ENCODE assay signal across 9 mouse cellular contexts in genomic region chr1:179061759-179062168, GRCm38 (mm10).
DNase-seq lines count a peak whose midpoint lies in the region; ATAC-seq lines count a peak whose summit lies in the region.
"Had no signal": no experiment of that assay in that cellular context is flagged by ENCODE, and none has a peak within 500 bp of the region (broad histone marks: within the 10 kb centered on the region; RNA-seq: fewer than 3 reads in every experiment).

No protein-coding gene starts in this region.

- 0 out of 2 replicates have a peak overlapping the region, but pooled peaks have one; percentile 18 for H3K4me3 ChIP-seq in heart, embryonic 10.5 days
- H3K4me3 ChIP-seq in kidney, embryonic 15.5 days (replicated peaks): no peak overlapping the region
- H3K4me3 ChIP-seq in lung, embryonic 16.5 days (ENCODE audit: low read length): no peak overlapping the region

- H3K27me3 ChIP-seq in heart, embryonic 10.5 days (ENCODE audit: insufficient read depth, poor library complexity, severe bottlenecking): no peaks in the 10 kb centered on the region
- H3K27me3 ChIP-seq in kidney, embryonic 15.5 days: no peaks in the 10 kb centered on the region
- H3K27me3 ChIP-seq in lung, embryonic 16.5 days (ENCODE audit: control insufficient read depth, insufficient read depth, low read depth, low read length): no peaks in the 10 kb centered on the region

- no peaks in the 10 kb centered on the region for H3K9me3 ChIP-seq in heart, embryonic 10.5 days
- no peaks in the 10 kb centered on the region for H3K9me3 ChIP-seq in kidney, embryonic 15.5 days (replicated peaks)
- H3K9me3 ChIP-seq in lung, embryonic 16.5 days (ENCODE audit: control insufficient read depth, low read length): no peaks in the 10 kb centered on the region
- H3K9me3 ChIP-seq: G1E had no signal

- ATAC-seq in kidney, embryonic 15.5 days (replicated peaks; ENCODE audit: low FRiP score): peak; percentile 44
- peak; percentile 75 for ATAC-seq in lung, embryonic 16.5 days (ENCODE audit: low read depth)

- peak overlapping the region; percentile 84 for H3K27ac ChIP-seq in heart, embryonic 10.5 days
- H3K27ac ChIP-seq in kidney, embryonic 15.5 days: peak overlapping the region; percentile 86
- peak overlapping the region; percentile 74 for H3K27ac ChIP-seq in lung, embryonic 16.5 days (ENCODE audit: low read length)

- no peak overlapping the region for H3K9ac ChIP-seq in kidney, embryonic 15.5 days
- H3K9ac ChIP-seq in lung, embryonic 16.5 days (ENCODE audit: low read length): no peak overlapping the region

- no peak overlapping the region for H3K4me2 ChIP-seq in kidney, embryonic 15.5 days
- H3K4me2 ChIP-seq in lung, embryonic 16.5 days (ENCODE audit: low read depth, low read length): peak overlapping the region; percentile 29; the same call in 1 of the 2 replicates

- 9% methylated on average over 9 of the region's 9 CpGs for WGBS in heart, embryonic 10.5 days
- 12% methylated on average over 9 of the region's 9 CpGs for WGBS in kidney, embryonic 15.5 days
- 15% methylated on average over 9 of the region's 9 CpGs for WGBS in lung, embryonic 16.5 days

- peaks cover 56% of the 10 kb centered on the region for H3K4me1 ChIP-seq in heart, embryonic 10.5 days
- peaks cover 52% of the 10 kb centered on the region for H3K4me1 ChIP-seq in kidney, embryonic 15.5 days
- peaks cover 38% of the 10 kb centered on the region for H3K4me1 ChIP-seq in lung, embryonic 16.5 days (replicated peaks; ENCODE audit: control insufficient read depth, insufficient read depth, low read length)

- DNase-seq in right cerebral cortex, postnatal 4 days: peak; percentile 66
- no peak for DNase-seq in right cerebral cortex, postnatal 25 days
- DNase-seq in embryo, embryonic 11 days: peak; percentile 73
- DNase-seq in heart, embryonic 10.5 days (ENCODE audit: low spot score): peak; percentile 91
- peak; percentile 25 for DNase-seq in spleen, adult 12 weeks (ENCODE audit: low spot score)
- DNase-seq in frontal cortex, postnatal 25 days (ENCODE audit: low spot score in 2 of 2): no peak

- no peaks in the 10 kb centered on the region for H3K36me3 ChIP-seq in heart, embryonic 10.5 days
- H3K36me3 ChIP-seq in kidney, embryonic 15.5 days: no peaks in the 10 kb centered on the region
- no peaks in the 10 kb centered on the region for H3K36me3 ChIP-seq in lung, embryonic 16.5 days (ENCODE audit: control insufficient read depth, insufficient read depth, low read length)
- H3K36me3 ChIP-seq: G1E had no signal

Comparison
In these comparisons a context has a peak if more than half of its experiments do, and no peak if none do; other contexts are left out.
1. DNase-seq: peak in right cerebral cortex, postnatal 4 days (single experiment), embryo, embryonic 11 days (single experiment), heart, embryonic 10.5 days (single experiment) and spleen, adult 12 weeks (single experiment); none in right cerebral cortex, postnatal 25 days (single experiment) and frontal cortex, postnatal 25 days (0 of 2).
2. Peak in every context shown above with its lines, with median percentiles within 50 percentile points of each other: H3K27ac ChIP-seq.